Mouse (Mus musculus): ENCODE data around the gene Med12.
"Not testable (repeated sequence)": the region's sequence is repeated elsewhere in the genome, so short reads cannot be mapped to it uniquely, and the experiment has no call there.

Med12 gene

GRCm38 (mm10) chrX:101300427-101301030 lies 26.7 kb downstream of the Med12 start:
- no peak for DNase-seq

- DNase-seq = no peak
These were observed 27.8 kb downstream of the Med12 start for GRCm38 (mm10) chrX:101301654-101302053.

GRCm38 (mm10) chrX:101304646-101305045 lies 30.8 kb downstream of the Med12 start:
- DNase-seq = no peak

GRCm38 (mm10) chrX:101309299-101309698 lies 35.5 kb downstream of the Med12 start:
- DNase-seq = no peak

GRCm38 (mm10) chrX:101313625-101314359 lies 40.0 kb downstream of the Med12 start:
- no peak for DNase-seq

GRCm38 (mm10) chrX:101319775-101320174 lies 45.9 kb downstream of the Med12 start:
- DNase-seq = no peak

- DNase-seq = no peak
These were observed 52.4 kb downstream of the Med12 start for GRCm38 (mm10) chrX:101325989-101326899.

GRCm38 (mm10) chrX:101329372-101330028 lies 55.7 kb downstream of the Med12 start:
- peak; percentile 61 to 71 for DNase-seq

GRCm38 (mm10) chrX:101332031-101332374 lies 58.2 kb downstream of the Med12 start:
- DNase-seq = no peak

GRCm38 (mm10) chrX:101332375-101333211 lies 58.8 kb downstream of the Med12 start:
- peak; percentile 84 to 94 for DNase-seq

GRCm38 (mm10) chrX:101334606-101335005 lies 60.8 kb downstream of the Med12 start:
- peak in 1 of 2 experiments; percentile 55 for DNase-seq

GRCm38 (mm10) chrX:101338666-101339065 lies 64.8 kb downstream of the Med12 start:
- no peak for DNase-seq

- not testable (repeated sequence) for DNase-seq
These were observed 69.0 kb downstream of the Med12 start for GRCm38 (mm10) chrX:101342837-101343236.

- no peak for DNase-seq
These were observed 71.6 kb downstream of the Med12 start for GRCm38 (mm10) chrX:101345456-101345855.

- no peak for DNase-seq
These were observed 72.6 kb downstream of the Med12 start for GRCm38 (mm10) chrX:101346475-101346874.
